Mouse (Mus musculus) E14TG2a.4 (cell line): Measurements from ENCODE around the gene Gm9964.

Experiments
- CTCF ChIP-seq: conservative IDR thresholded peaks from 2 replicates; pipeline ENCODE4 v1.5.1; 2014; ENCODE audit warnings: low read length
- NANOG ChIP-seq: IDR thresholded peaks from 2 replicates; pipeline ENCODE4 v1.6.1; 2014; ENCODE audit warnings: borderline replicate concordance, low read length, mixed read lengths

GRCm38 (mm10) chr11:79288913-79289640, 7.6 kb downstream of the Gm9964 start:
- TF ChIP-seq CTCF (no peak), NANOG (no peak)
